Mouse (Mus musculus): ENCODE measurements around the gene H2al1j. TPM values are rescaled to one million over a fixed set of nuclear protein-coding genes. Genes with fewer than 3 reads are reported as not detected.
"Not testable (repeated sequence)": the region's sequence is repeated elsewhere in the genome, so short reads cannot be mapped to it uniquely, and the experiment has no call there.

The H2al1j gene
- polyA plus RNA-seq (2012; rRNA removed): not detected in 2 replicates

- not testable (repeated sequence) for H3K4me1 ChIP-seq (replicated peaks; ENCODE audit: control insufficient read depth, insufficient read depth, low read length); H3K27me3 ChIP-seq (ENCODE audit: control insufficient read depth, insufficient read depth, low read length); H3K27ac ChIP-seq (ENCODE audit: control insufficient read depth, insufficient read depth, low read length); H3K4me3 ChIP-seq (ENCODE audit: control insufficient read depth, insufficient read depth, low read length); H3K36me3 ChIP-seq (ENCODE audit: control insufficient read depth, insufficient read depth, low read length); DNase-seq
- WGBS: 91% methylated on average over 2 of the region's 2 CpGs
Observed at GRCm38 (mm10) chrX:11327522-11327921, at the start of gene H2al1j. TSS of gene H2al1j (plus strand) at chrX:11327822.

GRCm38 (mm10) chrX:11280741-11281140, 46.9 kb upstream of the H2al1j start:
- Histone ChIP-seq H3K27me3 (ENCODE audit: control insufficient read depth, insufficient read depth, low read length) (no peaks in the 10 kb centered on the region), H3K4me3 (ENCODE audit: control insufficient read depth, insufficient read depth, low read length) (no peak overlapping the region), H3K27ac (ENCODE audit: control insufficient read depth, insufficient read depth, low read length) (no peak overlapping the region), H3K4me1 (replicated peaks; ENCODE audit: control insufficient read depth, insufficient read depth, low read length) (no peaks in the 10 kb centered on the region), H3K36me3 (ENCODE audit: control insufficient read depth, insufficient read depth, low read length) (no peaks in the 10 kb centered on the region)
- no peak for DNase-seq
- TF ChIP-seq CTCF (IDR thresholded peaks at IDR 0.05; ENCODE audit: borderline replicate concordance, control insufficient read depth, extremely low read depth, insufficient read depth, low read length, poor library complexity): no peak
- TF ChIP-seq POLR2A (IDR thresholded peaks at IDR 0.05; ENCODE audit: control insufficient read depth, extremely low read depth, insufficient read depth, low read length, poor library complexity): no peak
- 58% methylated on average over 2 of the region's 2 CpGs for WGBS

DNA sequence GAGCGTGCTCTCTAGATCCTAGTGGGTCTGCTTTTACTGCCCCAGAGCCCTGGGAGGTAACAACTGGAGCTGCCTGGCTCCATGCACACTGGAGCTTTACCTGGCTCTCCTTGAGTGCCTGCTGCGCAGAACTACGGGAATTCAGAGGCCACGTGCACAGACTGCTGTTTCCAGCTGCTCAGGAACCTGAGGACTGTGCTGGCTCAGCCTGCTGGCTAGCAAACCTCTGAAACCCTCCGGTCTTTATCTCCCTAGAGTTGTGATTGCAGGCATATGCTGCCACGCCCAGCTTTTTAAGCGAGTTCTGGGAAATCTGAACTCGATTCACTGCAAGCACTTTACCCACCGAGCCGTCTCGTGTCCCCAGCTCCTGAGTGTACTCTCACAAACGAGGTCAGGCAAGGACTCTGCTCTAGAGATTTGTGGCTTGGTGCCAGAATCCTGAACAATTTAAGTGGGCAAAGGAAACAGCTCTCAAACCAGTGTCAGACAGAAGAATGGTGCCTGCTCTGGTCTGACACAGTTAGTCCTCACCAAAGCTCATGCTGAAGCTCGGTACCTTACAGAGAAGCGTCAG, 39.2 kb upstream of the H2al1j start:
- WGBS: 88% methylated on average over 13 of the region's 14 CpGs
- TF ChIP-seq POLR2A (IDR thresholded peaks at IDR 0.05; ENCODE audit: control insufficient read depth, extremely low read depth, insufficient read depth, low read length, poor library complexity) (no peak), CTCF (IDR thresholded peaks at IDR 0.05; ENCODE audit: borderline replicate concordance, control insufficient read depth, extremely low read depth, insufficient read depth, low read length, poor library complexity) (no peak)
- no peaks in the 10 kb centered on the region for H3K36me3 ChIP-seq (ENCODE audit: control insufficient read depth, insufficient read depth, low read length)
- no peak overlapping the region for H3K4me3 ChIP-seq (ENCODE audit: control insufficient read depth, insufficient read depth, low read length)
- no peak for DNase-seq
- H3K27ac ChIP-seq (ENCODE audit: control insufficient read depth, insufficient read depth, low read length): no peak overlapping the region
- H3K27me3 ChIP-seq (ENCODE audit: control insufficient read depth, insufficient read depth, low read length): no peaks in the 10 kb centered on the region
- H3K4me1 ChIP-seq (replicated peaks; ENCODE audit: control insufficient read depth, insufficient read depth, low read length): no peaks in the 10 kb centered on the region

DNA sequence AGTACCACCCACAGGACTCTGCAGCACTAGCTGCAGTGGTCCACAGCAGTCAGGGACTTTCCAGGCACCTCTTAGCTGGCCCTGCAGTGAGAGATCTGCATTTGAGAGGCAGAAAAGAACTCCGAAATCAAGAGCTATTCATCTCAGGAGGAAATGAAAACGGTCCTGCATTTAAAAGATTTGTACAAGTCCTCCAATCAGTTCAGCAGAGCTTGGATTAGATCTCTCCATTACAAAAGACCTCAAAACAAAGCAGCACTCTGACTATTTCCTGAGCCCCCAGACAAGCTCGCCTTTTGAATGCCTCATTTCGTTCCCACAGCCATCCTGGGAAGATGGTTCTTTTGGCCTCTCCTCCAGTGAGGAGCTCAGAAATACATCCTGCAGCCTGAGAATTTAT, 38.4 kb upstream of the H2al1j start:
- DNase-seq: no peak
- Histone ChIP-seq H3K36me3 (ENCODE audit: control insufficient read depth, insufficient read depth, low read length) (no peaks in the 10 kb centered on the region), H3K4me3 (ENCODE audit: control insufficient read depth, insufficient read depth, low read length) (no peak overlapping the region), H3K27me3 (ENCODE audit: control insufficient read depth, insufficient read depth, low read length) (no peaks in the 10 kb centered on the region), H3K27ac (ENCODE audit: control insufficient read depth, insufficient read depth, low read length) (no peak overlapping the region), H3K4me1 (replicated peaks; ENCODE audit: control insufficient read depth, insufficient read depth, low read length) (no peaks in the 10 kb centered on the region)
- TF ChIP-seq POLR2A (IDR thresholded peaks at IDR 0.05; ENCODE audit: control insufficient read depth, extremely low read depth, insufficient read depth, low read length, poor library complexity) (no peak), CTCF (IDR thresholded peaks at IDR 0.05; ENCODE audit: borderline replicate concordance, control insufficient read depth, extremely low read depth, insufficient read depth, low read length, poor library complexity) (no peak)
- WGBS: 72% methylated on average over 4 of the region's 4 CpGs

DNA sequence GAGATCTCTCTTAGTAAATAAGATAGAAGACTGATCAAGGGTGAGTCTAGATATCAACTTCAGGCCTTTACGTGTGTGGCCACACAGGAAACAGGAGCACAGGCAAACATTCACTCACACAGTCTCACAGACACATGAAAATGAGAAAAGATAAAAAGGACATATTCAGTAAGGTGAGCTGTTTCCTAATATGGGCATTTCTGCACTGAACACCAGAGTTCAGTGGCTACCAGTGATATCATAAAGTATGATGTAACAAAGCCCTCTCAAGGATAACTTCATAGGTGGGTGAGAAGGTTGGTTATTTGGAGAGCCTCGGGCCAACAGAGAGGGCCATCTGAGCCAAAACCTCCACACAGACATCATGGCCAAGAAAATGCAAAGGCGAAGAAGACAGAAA, 28.7 kb upstream of the H2al1j start, which contains the start of gene H2al1a:
TSS of gene H2al1a (plus strand) at position 301 of the 400 bp plus-strand sequence.
- not testable (repeated sequence) for H3K36me3 ChIP-seq (ENCODE audit: control insufficient read depth, insufficient read depth, low read length); H3K27ac ChIP-seq (ENCODE audit: control insufficient read depth, insufficient read depth, low read length); H3K27me3 ChIP-seq (ENCODE audit: control insufficient read depth, insufficient read depth, low read length); DNase-seq; H3K4me1 ChIP-seq (replicated peaks; ENCODE audit: control insufficient read depth, insufficient read depth, low read length); H3K4me3 ChIP-seq (ENCODE audit: control insufficient read depth, insufficient read depth, low read length)
- WGBS: no CpG with 5 or more reads among the region's 3 CpGs

- not testable (repeated sequence) for H3K4me1 ChIP-seq (replicated peaks; ENCODE audit: control insufficient read depth, insufficient read depth, low read length); DNase-seq; H3K36me3 ChIP-seq (ENCODE audit: control insufficient read depth, insufficient read depth, low read length); H3K27me3 ChIP-seq (ENCODE audit: control insufficient read depth, insufficient read depth, low read length); H3K4me3 ChIP-seq (ENCODE audit: control insufficient read depth, insufficient read depth, low read length); H3K27ac ChIP-seq (ENCODE audit: control insufficient read depth, insufficient read depth, low read length)
- 88% methylated on average over 1 of the region's 3 CpGs for WGBS
Observed at GRCm38 (mm10) chrX:11302132-11302531, 25.5 kb upstream of the H2al1j start, which contains the start of gene H2al1b. TSS of gene H2al1b (plus strand) at chrX:11302432.

GRCm38 (mm10) chrX:11305355-11305754, 22.3 kb upstream of the H2al1j start, which contains the start of gene H2al1c:
TSS of gene H2al1c (plus strand) at chrX:11305655.
- H3K27ac ChIP-seq (ENCODE audit: control insufficient read depth, insufficient read depth, low read length); H3K36me3 ChIP-seq (ENCODE audit: control insufficient read depth, insufficient read depth, low read length); H3K27me3 ChIP-seq (ENCODE audit: control insufficient read depth, insufficient read depth, low read length); DNase-seq; H3K4me1 ChIP-seq (replicated peaks; ENCODE audit: control insufficient read depth, insufficient read depth, low read length); H3K4me3 ChIP-seq (ENCODE audit: control insufficient read depth, insufficient read depth, low read length): not testable (repeated sequence)
- 100% methylated on average over 1 of the region's 6 CpGs for WGBS

- not testable (repeated sequence) for H3K27ac ChIP-seq (ENCODE audit: control insufficient read depth, insufficient read depth, low read length); H3K27me3 ChIP-seq (ENCODE audit: control insufficient read depth, insufficient read depth, low read length); DNase-seq; H3K36me3 ChIP-seq (ENCODE audit: control insufficient read depth, insufficient read depth, low read length); H3K4me3 ChIP-seq (ENCODE audit: control insufficient read depth, insufficient read depth, low read length); H3K4me1 ChIP-seq (replicated peaks; ENCODE audit: control insufficient read depth, insufficient read depth, low read length)
- no CpG with 5 or more reads among the region's 6 CpGs for WGBS
Observed at GRCm38 (mm10) chrX:11308524-11308923, 19.1 kb upstream of the H2al1j start, which contains the start of gene H2al1d. TSS of gene H2al1d (plus strand) at chrX:11308824.

DNA sequence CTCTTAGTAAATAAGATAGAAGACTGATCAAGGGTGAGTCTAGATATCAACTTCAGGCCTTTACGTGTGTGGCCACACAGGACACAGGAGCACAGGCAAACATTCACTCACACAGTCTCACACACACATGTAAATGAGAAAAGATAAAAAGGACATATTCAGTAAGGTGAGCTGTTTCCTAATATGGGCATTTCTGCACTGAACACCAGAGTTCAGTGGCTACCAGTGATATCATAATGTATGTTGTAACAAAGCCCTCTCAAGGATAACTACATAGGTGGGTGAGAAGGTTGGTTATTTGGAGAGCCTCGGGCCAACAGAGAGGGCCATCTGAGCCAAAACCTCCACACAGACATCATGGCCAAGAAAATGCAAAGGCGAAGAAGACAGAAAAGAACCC, 16.0 kb upstream of the H2al1j start, which contains the start of gene H2al1e:
TSS of gene H2al1e (plus strand) at position 301 of the 400 bp plus-strand sequence.
- not testable (repeated sequence) for H3K4me1 ChIP-seq (replicated peaks; ENCODE audit: control insufficient read depth, insufficient read depth, low read length); H3K4me3 ChIP-seq (ENCODE audit: control insufficient read depth, insufficient read depth, low read length); H3K36me3 ChIP-seq (ENCODE audit: control insufficient read depth, insufficient read depth, low read length); H3K27me3 ChIP-seq (ENCODE audit: control insufficient read depth, insufficient read depth, low read length); DNase-seq; H3K27ac ChIP-seq (ENCODE audit: control insufficient read depth, insufficient read depth, low read length)
- no CpG with 5 or more reads among the region's 3 CpGs for WGBS

DNA sequence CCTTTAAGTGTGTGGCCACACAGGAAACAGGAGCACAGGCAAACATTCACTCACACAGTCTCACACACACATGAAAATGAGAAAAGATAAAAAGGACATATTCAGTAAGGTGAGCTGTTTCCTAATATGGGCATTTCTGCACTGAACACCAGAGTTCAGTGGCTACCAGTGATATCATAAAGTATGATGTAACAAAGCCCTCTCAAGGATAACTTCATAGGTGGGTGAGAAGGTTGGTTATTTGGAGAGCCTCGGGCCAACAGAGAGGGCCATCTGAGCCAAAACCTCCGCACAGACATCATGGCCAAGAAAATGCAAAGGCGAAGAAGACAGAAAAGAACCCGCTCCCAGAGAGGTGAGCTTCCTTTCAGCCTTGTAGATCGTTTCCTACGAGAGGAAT, 12.8 kb upstream of the H2al1j start, which contains the start of gene H2al1f:
TSS of gene H2al1f (plus strand) at position 301 of the 400 bp plus-strand sequence.
- not testable (repeated sequence) for H3K36me3 ChIP-seq (ENCODE audit: control insufficient read depth, insufficient read depth, low read length); H3K4me1 ChIP-seq (replicated peaks; ENCODE audit: control insufficient read depth, insufficient read depth, low read length); DNase-seq; H3K4me3 ChIP-seq (ENCODE audit: control insufficient read depth, insufficient read depth, low read length); H3K27ac ChIP-seq (ENCODE audit: control insufficient read depth, insufficient read depth, low read length); H3K27me3 ChIP-seq (ENCODE audit: control insufficient read depth, insufficient read depth, low read length)
- no CpG with 5 or more reads among the region's 6 CpGs for WGBS

All from thymus, adult 2 months (tissue).